Mouse (Mus musculus) thymus, adult 2 months (tissue): ENCODE data around the gene Park7.

Experiments
- CTCF ChIP-seq: fragments of 200-500 bp; IDR thresholded peaks from 2 replicates; pipeline ENCODE4 v1.5.1; 2012; ENCODE audit warnings: mild to moderate bottlenecking, control low read depth, low read length, moderate library complexity, borderline replicate concordance; ENCODE audit not compliant: control insufficient read depth, poor library complexity, insufficient read depth; ENCODE audit errors: extremely low read depth
- POLR2A ChIP-seq: fragments of 200-500 bp; IDR thresholded peaks from 2 replicates; pipeline ENCODE4 v1.6.1; 2012; ENCODE audit warnings: mild to moderate bottlenecking, low read length, control low read depth, moderate library complexity; ENCODE audit not compliant: control insufficient read depth, poor library complexity, insufficient read depth; ENCODE audit errors: extremely low read depth

GRCm38 (mm10) chr4:150866494-150866893 is 47.7 kb downstream of the Park7 start:
- no peak for TF ChIP-seq POLR2A
- TF ChIP-seq CTCF: no peak
